Mouse (Mus musculus): ENCODE data around the gene 1700013F07Rik.
"Not testable (repeated sequence)": the region's sequence is repeated elsewhere in the genome, so short reads cannot be mapped to it uniquely, and the experiment has no call there.

DNA sequence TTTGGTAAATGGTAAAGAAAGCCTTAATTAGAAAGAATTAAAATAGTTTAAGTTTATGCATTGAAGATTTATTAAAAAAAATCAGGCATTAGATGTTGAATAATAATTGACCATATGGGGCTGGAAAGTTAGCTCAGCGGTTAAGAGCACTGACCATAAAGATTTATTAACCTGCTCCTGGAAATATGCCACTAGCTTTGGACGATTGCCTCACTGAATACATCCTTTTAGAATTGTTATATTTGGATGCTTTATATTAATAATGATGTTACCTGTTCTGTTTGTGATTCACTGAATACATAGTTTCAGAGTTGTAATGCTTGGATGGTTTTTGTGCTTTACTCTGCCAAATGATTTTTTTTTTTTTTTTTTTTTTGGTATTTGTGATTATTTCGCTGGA lies 32.5 kb upstream of the 1700013F07Rik start:
- not testable (repeated sequence) for TF ChIP-seq CTCF, EP300 (IDR thresholded peaks at IDR 0.05)

Measured in lung, postnatal 0 days (tissue).